Mouse (Mus musculus): Measurements from ENCODE around the gene Gm17268.

- TF ChIP-seq CTCF (conservative IDR thresholded peaks at IDR 0.05; ENCODE audit: low read length) (no peak), NANOG (IDR thresholded peaks at IDR 0.05; ENCODE audit: borderline replicate concordance, low read length) (no peak)
Measured at GRCm38 (mm10) chr11:82006796-82007423, 31.5 kb downstream of the Gm17268 start.

Data from E14TG2a.4 (cell line).